Mouse (Mus musculus): ENCODE results near the gene Zfp341. TPM values are rescaled to one million over a fixed set of nuclear protein-coding genes. Genes with fewer than 3 reads are reported as not detected.

The Zfp341 gene
- polyA plus RNA-seq (2012; ENCODE audit: low replicate concordance): 6.7 and 9.3 TPM in 2 replicates

GRCm38 (mm10) chr2:154613118-154614115, at the start of gene Zfp341, which contains the start of gene 4930519P11Rik:
Gene Zfp341 (plus strand): TSS chr2:154613297.
Gene 4930519P11Rik (minus strand): TSS chr2:154613437.

GRCm38 (mm10) chr2:154569836-154570286, 43.2 kb upstream of the Zfp341 start, which contains the start of gene E2f1:
Gene E2f1 (minus strand): TSS chr2:154569892.

GRCm38 (mm10) chr2:154603638-154604153, 9.4 kb upstream of the Zfp341 start, which contains the start of gene Pxmp4:
Gene Pxmp4 (minus strand): TSS chr2:154603708.

GRCm38 (mm10) chr2:154651363-154651762, 38.3 kb downstream of the Zfp341 start, which contains the start of gene Chmp4b:
Gene Chmp4b (plus strand): TSS chr2:154651705.

Other genes starting within 250 kb of the Zfp341 start
- gene Cdk5rap1, start 240.3 kb upstream of the Zfp341 start, polyA plus RNA-seq (2012; ENCODE audit: low replicate concordance): 0.18 and 1.0 TPM in 2 replicates
- gene Snta1, start 205.2 kb upstream of the Zfp341 start, polyA plus RNA-seq (2012; ENCODE audit: low replicate concordance): 2.5 and 2.7 TPM in 2 replicates
- 4.7 and 12.4 TPM in 2 replicates for gene Cbfa2t2, start 176.8 kb upstream of the Zfp341 start, polyA plus RNA-seq (2012; ENCODE audit: low replicate concordance)
- 0.64 and 0.74 TPM in 2 replicates for gene 1700003F12Rik, start 66.2 kb upstream of the Zfp341 start, polyA plus RNA-seq (2012; ENCODE audit: low replicate concordance)
- not detected in 2 replicates for gene Actl10, start 61.5 kb upstream of the Zfp341 start, polyA plus RNA-seq (2012; ENCODE audit: low replicate concordance)
- gene Necab3, start 54.4 kb upstream of the Zfp341 start, polyA plus RNA-seq (2012; ENCODE audit: low replicate concordance): 2.2 and 8.2 TPM in 2 replicates
- gene E2f1, start 43.4 kb upstream of the Zfp341 start, polyA plus RNA-seq (2012; ENCODE audit: low replicate concordance): 64.9 and 73.1 TPM in 2 replicates
- gene Pxmp4, start 9.6 kb upstream of the Zfp341 start, polyA plus RNA-seq (2012; ENCODE audit: low replicate concordance): 2.2 and 9.4 TPM in 2 replicates
- gene 4930519P11Rik, start 140 bp downstream of the Zfp341 start, polyA plus RNA-seq (2012; ENCODE audit: low replicate concordance): 4.1 and 10.3 TPM in 2 replicates
- gene Chmp4b, start 38.4 kb downstream of the Zfp341 start, polyA plus RNA-seq (2012; ENCODE audit: low replicate concordance): 42.2 and 77.8 TPM in 2 replicates
- gene Gm14214, start 156.7 kb downstream of the Zfp341 start, polyA plus RNA-seq (2012; ENCODE audit: low replicate concordance): not detected in 2 replicates
- gene Raly, start 177.8 kb downstream of the Zfp341 start, polyA plus RNA-seq (2012; ENCODE audit: low replicate concordance): 446 and 535 TPM in 2 replicates
- gene a, start 178.1 kb downstream of the Zfp341 start, polyA plus RNA-seq (2012; ENCODE audit: low replicate concordance): 0.44 and 1.1 TPM in 2 replicates

Measured in leukemia stem cell, adult 10-12 weeks (primary cell).